Mouse (Mus musculus): ENCODE results near the gene Cpeb3. TPM values are rescaled to one million over a fixed set of nuclear protein-coding genes. Genes with fewer than 3 reads are reported as not detected.
A peak's percentile ranks its signal among the peaks of the same experiment; 100 is the strongest.

Gene Cpeb3
- 3.5 and 3.8 TPM in 2 replicates for polyA plus RNA-seq (2012; rRNA removed)

- no peak for TF ChIP-seq CTCF (IDR thresholded peaks at IDR 0.05; ENCODE audit: borderline replicate concordance, control insufficient read depth, extremely low read depth, insufficient read depth, low read length, poor library complexity)
- TF ChIP-seq POLR2A (IDR thresholded peaks at IDR 0.05; ENCODE audit: control insufficient read depth, extremely low read depth, insufficient read depth, low read length, poor library complexity) = no peak
- peak; percentile 25 for DNase-seq
- Histone ChIP-seq H3K36me3 (ENCODE audit: control insufficient read depth, insufficient read depth, low read length) (peaks cover 11% of the 10 kb centered on the region), H3K27me3 (ENCODE audit: control insufficient read depth, insufficient read depth, low read length) (no peaks in the 10 kb centered on the region; the same call in 1 of the 2 replicates), H3K4me3 (ENCODE audit: control insufficient read depth, insufficient read depth, low read length) (peak within 1 kb of the TSS; percentile 72), H3K27ac (ENCODE audit: control insufficient read depth, insufficient read depth, low read length) (no peak within 1 kb of the TSS; the same call in 1 of the 2 replicates), H3K4me1 (replicated peaks; ENCODE audit: control insufficient read depth, insufficient read depth, low read length) (peaks cover 8% of the 10 kb centered on the region)
- WGBS = under 1% methylated on average over 15 of the region's 15 CpGs
These were observed at the start of gene Cpeb3 for GRCm38 (mm10) chr19:37208176-37208755. Cpeb3 (minus strand) TSS chr19:37208601.

GRCm38 (mm10) chr19:37255321-37255720, 46.9 kb upstream of the Cpeb3 start:
- TF ChIP-seq POLR2A (IDR thresholded peaks at IDR 0.05; ENCODE audit: control insufficient read depth, extremely low read depth, insufficient read depth, low read length, poor library complexity) (no peak), CTCF (IDR thresholded peaks at IDR 0.05; ENCODE audit: borderline replicate concordance, control insufficient read depth, extremely low read depth, insufficient read depth, low read length, poor library complexity) (no peak)
- H3K4me3 ChIP-seq (ENCODE audit: control insufficient read depth, insufficient read depth, low read length) = no peak overlapping the region
- H3K36me3 ChIP-seq (ENCODE audit: control insufficient read depth, insufficient read depth, low read length) = no peaks in the 10 kb centered on the region
- no peaks in the 10 kb centered on the region for H3K27me3 ChIP-seq (ENCODE audit: control insufficient read depth, insufficient read depth, low read length)
- H3K27ac ChIP-seq (ENCODE audit: control insufficient read depth, insufficient read depth, low read length) = no peak overlapping the region
- no peaks in the 10 kb centered on the region for H3K4me1 ChIP-seq (replicated peaks; ENCODE audit: control insufficient read depth, insufficient read depth, low read length)
- no peak for DNase-seq
- WGBS = 92% methylated on average over 9 of the region's 9 CpGs

- TF ChIP-seq CTCF (IDR thresholded peaks at IDR 0.05; ENCODE audit: borderline replicate concordance, control insufficient read depth, extremely low read depth, insufficient read depth, low read length, poor library complexity) (no peak), POLR2A (IDR thresholded peaks at IDR 0.05; ENCODE audit: control insufficient read depth, extremely low read depth, insufficient read depth, low read length, poor library complexity) (no peak)
- no peaks in the 10 kb centered on the region for H3K36me3 ChIP-seq (ENCODE audit: control insufficient read depth, insufficient read depth, low read length)
- H3K4me3 ChIP-seq (ENCODE audit: control insufficient read depth, insufficient read depth, low read length) = no peak overlapping the region
- DNase-seq = no peak
- 90% methylated on average over 6 of the region's 6 CpGs for WGBS
- H3K27ac ChIP-seq (ENCODE audit: control insufficient read depth, insufficient read depth, low read length) = no peak overlapping the region
- H3K27me3 ChIP-seq (ENCODE audit: control insufficient read depth, insufficient read depth, low read length) = no peaks in the 10 kb centered on the region
- no peaks in the 10 kb centered on the region for H3K4me1 ChIP-seq (replicated peaks; ENCODE audit: control insufficient read depth, insufficient read depth, low read length)
These were observed 43.7 kb upstream of the Cpeb3 start for GRCm38 (mm10) chr19:37252104-37252503.

GRCm38 (mm10) chr19:37248199-37248598, 39.8 kb upstream of the Cpeb3 start:
- no peak overlapping the region for H3K27ac ChIP-seq (ENCODE audit: control insufficient read depth, insufficient read depth, low read length)
- no peaks in the 10 kb centered on the region for H3K4me1 ChIP-seq (replicated peaks; ENCODE audit: control insufficient read depth, insufficient read depth, low read length)
- TF ChIP-seq CTCF (IDR thresholded peaks at IDR 0.05; ENCODE audit: borderline replicate concordance, control insufficient read depth, extremely low read depth, insufficient read depth, low read length, poor library complexity) (no peak), POLR2A (IDR thresholded peaks at IDR 0.05; ENCODE audit: control insufficient read depth, extremely low read depth, insufficient read depth, low read length, poor library complexity) (no peak)
- no peak overlapping the region for H3K4me3 ChIP-seq (ENCODE audit: control insufficient read depth, insufficient read depth, low read length)
- no peaks in the 10 kb centered on the region for H3K36me3 ChIP-seq (ENCODE audit: control insufficient read depth, insufficient read depth, low read length)
- DNase-seq = no peak
- no peaks in the 10 kb centered on the region for H3K27me3 ChIP-seq (ENCODE audit: control insufficient read depth, insufficient read depth, low read length)
- WGBS = 48% methylated on average over 3 of the region's 3 CpGs

GRCm38 (mm10) chr19:37246859-37247258, 38.5 kb upstream of the Cpeb3 start:
- WGBS = 47% methylated on average over 3 of the region's 3 CpGs
- TF ChIP-seq CTCF (IDR thresholded peaks at IDR 0.05; ENCODE audit: borderline replicate concordance, control insufficient read depth, extremely low read depth, insufficient read depth, low read length, poor library complexity) = no peak
- no peak for TF ChIP-seq POLR2A (IDR thresholded peaks at IDR 0.05; ENCODE audit: control insufficient read depth, extremely low read depth, insufficient read depth, low read length, poor library complexity)
- no peaks in the 10 kb centered on the region for H3K27me3 ChIP-seq (ENCODE audit: control insufficient read depth, insufficient read depth, low read length)
- DNase-seq = no peak
- no peaks in the 10 kb centered on the region for H3K36me3 ChIP-seq (ENCODE audit: control insufficient read depth, insufficient read depth, low read length)
- H3K27ac ChIP-seq (ENCODE audit: control insufficient read depth, insufficient read depth, low read length) = no peak overlapping the region
- no peak overlapping the region for H3K4me3 ChIP-seq (ENCODE audit: control insufficient read depth, insufficient read depth, low read length)
- H3K4me1 ChIP-seq (replicated peaks; ENCODE audit: control insufficient read depth, insufficient read depth, low read length) = no peaks in the 10 kb centered on the region

- H3K36me3 ChIP-seq (ENCODE audit: control insufficient read depth, insufficient read depth, low read length) = no peaks in the 10 kb centered on the region
- no peak for DNase-seq
- TF ChIP-seq CTCF (IDR thresholded peaks at IDR 0.05; ENCODE audit: borderline replicate concordance, control insufficient read depth, extremely low read depth, insufficient read depth, low read length, poor library complexity) (no peak), POLR2A (IDR thresholded peaks at IDR 0.05; ENCODE audit: control insufficient read depth, extremely low read depth, insufficient read depth, low read length, poor library complexity) (no peak)
- H3K4me1 ChIP-seq (replicated peaks; ENCODE audit: control insufficient read depth, insufficient read depth, low read length) = no peaks in the 10 kb centered on the region
- 52% methylated on average over 2 of the region's 2 CpGs for WGBS
- H3K4me3 ChIP-seq (ENCODE audit: control insufficient read depth, insufficient read depth, low read length) = no peak overlapping the region
- no peaks in the 10 kb centered on the region for H3K27me3 ChIP-seq (ENCODE audit: control insufficient read depth, insufficient read depth, low read length)
- no peak overlapping the region for H3K27ac ChIP-seq (ENCODE audit: control insufficient read depth, insufficient read depth, low read length)
These were observed 34.3 kb upstream of the Cpeb3 start for GRCm38 (mm10) chr19:37242707-37243106.

GRCm38 (mm10) chr19:37241201-37241600, 32.8 kb upstream of the Cpeb3 start:
- Histone ChIP-seq H3K36me3 (ENCODE audit: control insufficient read depth, insufficient read depth, low read length) (no peaks in the 10 kb centered on the region), H3K27ac (ENCODE audit: control insufficient read depth, insufficient read depth, low read length) (no peak overlapping the region), H3K27me3 (ENCODE audit: control insufficient read depth, insufficient read depth, low read length) (no peaks in the 10 kb centered on the region), H3K4me3 (ENCODE audit: control insufficient read depth, insufficient read depth, low read length) (no peak overlapping the region), H3K4me1 (replicated peaks; ENCODE audit: control insufficient read depth, insufficient read depth, low read length) (no peaks in the 10 kb centered on the region)
- TF ChIP-seq CTCF (IDR thresholded peaks at IDR 0.05; ENCODE audit: borderline replicate concordance, control insufficient read depth, extremely low read depth, insufficient read depth, low read length, poor library complexity) (no peak), POLR2A (IDR thresholded peaks at IDR 0.05; ENCODE audit: control insufficient read depth, extremely low read depth, insufficient read depth, low read length, poor library complexity) (no peak)
- DNase-seq = no peak
- WGBS = 82% methylated on average over 5 of the region's 5 CpGs
